Mouse (Mus musculus): ENCODE measurements around the gene Tlk1.

The Tlk1 gene

DNA sequence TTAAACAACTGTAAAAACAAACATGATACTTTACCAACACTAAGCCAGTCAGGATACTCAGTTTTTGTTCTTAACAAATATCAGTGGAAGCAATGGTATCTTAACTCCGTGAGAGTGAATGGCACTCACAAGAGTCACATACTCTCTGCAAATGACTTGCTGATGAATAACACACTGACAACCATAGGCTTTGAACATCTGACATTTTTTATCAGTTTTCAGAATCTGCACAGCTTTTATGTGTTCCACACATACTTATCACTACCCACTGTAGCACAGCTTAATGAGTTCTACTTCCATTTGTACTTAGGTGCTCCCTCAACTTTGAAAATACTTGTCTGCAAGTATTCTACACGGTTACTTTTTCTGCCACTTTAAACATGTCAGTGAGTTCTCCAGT is 35.3 kb downstream of the Tlk1 start:
- no peak for DNase-seq (ENCODE audit: low read depth, low spot score)

DNA sequence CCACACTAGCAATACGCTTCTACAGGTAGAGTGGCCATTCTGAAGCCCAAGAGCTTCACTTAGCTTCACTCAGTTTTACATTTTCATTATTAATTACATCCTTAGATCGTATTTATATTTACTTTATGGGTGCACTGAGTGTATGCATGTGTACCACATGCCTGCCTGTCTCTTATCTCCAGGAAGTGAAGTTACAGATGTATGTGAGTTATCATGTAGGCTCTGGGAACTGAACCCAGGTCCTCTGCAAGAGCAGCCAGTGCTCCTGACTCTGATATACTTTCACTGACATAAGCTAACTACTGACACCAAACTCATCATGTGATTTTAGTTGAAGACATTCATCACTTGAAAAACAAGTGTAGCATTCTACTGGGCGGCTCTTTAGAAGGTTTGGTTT is 36.2 kb downstream of the Tlk1 start:
- no peak for DNase-seq (ENCODE audit: low read depth, low spot score)

DNA sequence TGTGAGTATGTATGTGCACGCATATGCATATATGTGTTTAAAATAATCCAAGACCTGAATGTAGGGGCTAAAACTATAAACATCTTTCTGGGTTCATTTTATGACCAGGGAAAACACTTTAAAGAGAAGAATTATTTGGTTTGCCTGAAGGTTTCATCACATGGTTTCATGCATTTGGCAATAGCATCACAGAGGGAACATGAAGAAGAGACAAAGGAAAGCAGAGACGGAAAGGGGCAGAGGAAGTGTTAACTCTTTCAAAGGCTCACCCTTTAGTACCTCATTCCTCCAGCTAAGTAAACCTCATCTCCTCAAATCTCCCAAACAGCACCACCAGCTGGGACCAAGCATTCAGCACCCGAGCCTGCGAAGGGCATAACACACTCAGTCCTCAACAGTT is 41.1 kb downstream of the Tlk1 start:
- no peak for DNase-seq (ENCODE audit: low read depth, low spot score)

DNA sequence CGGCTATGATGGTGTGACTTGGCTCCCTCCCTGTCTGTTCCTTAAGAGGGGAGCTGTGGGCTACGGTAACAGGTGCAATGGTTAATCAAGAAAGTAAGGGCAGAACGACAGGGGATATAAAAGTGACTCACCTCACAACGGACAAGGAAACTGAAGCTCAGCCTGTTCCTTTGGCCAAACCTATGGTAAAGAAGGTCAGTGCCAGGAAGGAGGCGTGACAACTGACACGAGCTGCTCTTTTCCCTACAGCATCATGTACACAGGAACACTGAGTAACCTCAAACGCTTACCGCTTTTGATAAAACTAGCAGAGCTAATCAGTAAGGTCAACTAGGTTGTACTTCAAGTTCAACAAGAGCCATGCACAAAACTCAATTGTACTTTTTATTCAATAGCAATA is 42.0 kb downstream of the Tlk1 start:
- no peak for DNase-seq (ENCODE audit: low read depth, low spot score)

DNA sequence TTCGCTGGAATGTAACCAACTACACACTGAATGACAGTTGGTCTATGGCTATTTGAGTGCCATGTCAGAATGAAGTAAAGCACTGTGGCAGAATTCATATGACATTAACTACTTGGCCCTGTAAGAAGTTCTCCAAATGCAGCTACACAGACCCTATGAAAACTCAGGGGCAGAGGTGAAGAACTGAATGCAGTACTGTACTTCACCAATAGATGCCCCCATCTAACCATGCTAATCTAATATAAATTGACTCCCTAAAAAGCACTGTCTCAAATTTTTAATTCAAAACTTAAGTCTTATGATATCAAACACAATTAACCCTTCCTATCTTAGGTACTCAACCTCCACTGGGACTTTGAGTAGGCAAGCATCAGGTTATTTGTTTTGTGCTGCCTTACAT is 45.9 kb downstream of the Tlk1 start:
- DNase-seq (ENCODE audit: low read depth, low spot score), result no peak

DNA sequence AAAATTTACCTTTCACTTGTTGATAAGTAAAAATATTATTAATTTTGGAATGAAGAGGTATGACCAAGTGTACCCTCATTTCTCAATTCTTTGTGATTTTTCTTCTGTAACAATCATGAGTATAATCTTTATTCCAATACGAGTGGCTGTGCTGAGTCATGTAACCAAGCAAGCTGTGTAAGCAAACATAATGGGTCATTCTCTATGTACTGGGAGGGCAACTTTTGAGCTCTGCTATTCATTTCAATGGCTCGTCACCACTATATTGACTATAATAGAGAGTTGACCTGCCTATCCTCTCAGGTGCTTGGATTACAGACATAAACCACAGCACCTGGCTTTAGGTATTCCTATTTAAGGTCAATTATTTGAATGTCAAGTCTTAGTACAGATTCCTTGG is 48.8 kb downstream of the Tlk1 start:
- no peak for DNase-seq (ENCODE audit: low read depth, low spot score)

DNA sequence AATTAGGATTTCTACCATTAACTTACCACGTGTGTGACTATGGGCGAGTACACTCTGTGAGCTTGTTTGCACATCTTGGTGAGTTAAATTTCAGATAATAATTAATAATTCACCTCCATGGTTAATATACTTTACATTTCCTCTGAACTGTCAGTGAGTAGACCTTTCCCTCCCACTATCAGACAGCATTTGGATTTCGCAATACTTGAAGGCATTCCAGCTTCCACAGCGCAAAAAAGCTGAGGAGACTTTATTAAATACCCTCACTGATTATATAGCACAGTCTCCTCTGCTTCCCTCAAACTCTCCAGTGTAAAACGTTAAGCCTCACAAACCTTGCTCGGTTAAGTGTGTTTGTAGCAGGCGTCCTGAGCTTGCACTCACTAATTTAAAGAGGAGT is 60.8 kb downstream of the Tlk1 start:
- DNase-seq (ENCODE audit: low read depth, low spot score), result no peak

DNA sequence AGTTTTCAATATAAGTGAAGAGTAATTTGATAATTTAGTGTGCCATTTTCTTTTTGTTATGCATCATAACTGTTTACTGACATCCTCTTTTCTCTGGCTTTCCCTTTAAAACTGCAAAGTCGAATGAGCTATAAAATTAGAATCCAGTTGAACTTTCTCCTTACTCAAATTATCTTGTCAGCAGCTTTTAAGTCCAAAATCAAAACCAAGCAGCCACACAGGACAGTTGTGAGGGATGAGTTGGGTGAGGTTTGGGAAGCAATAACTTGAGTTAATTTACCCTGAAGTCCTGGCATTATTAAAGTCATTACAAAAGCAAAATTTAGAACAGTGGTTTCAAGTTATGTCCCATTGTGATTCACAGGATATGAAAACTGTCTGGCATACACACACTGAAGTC is 62.8 kb downstream of the Tlk1 start:
- no peak for DNase-seq (ENCODE audit: low read depth, low spot score)

DNA sequence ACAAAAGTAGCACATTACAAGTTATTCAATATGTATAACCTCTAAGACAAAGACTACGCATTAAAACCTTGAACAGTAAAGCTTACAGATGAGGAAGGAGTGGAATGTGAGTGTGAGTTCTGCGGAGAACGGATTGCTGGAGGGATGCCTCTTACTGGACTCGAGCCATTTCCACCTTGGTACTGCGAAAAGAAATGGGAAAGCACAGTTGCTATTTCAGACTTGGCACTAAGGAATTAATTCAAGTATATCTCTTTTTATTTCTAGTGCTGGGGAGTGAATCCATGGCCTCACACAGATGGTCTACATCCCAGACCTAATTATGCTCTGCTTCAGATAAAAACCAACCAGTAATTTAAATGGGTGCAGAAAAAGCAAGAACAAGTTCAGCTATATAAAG is 73.4 kb downstream of the Tlk1 start:
- no peak for DNase-seq (ENCODE audit: low read depth, low spot score)

DNA sequence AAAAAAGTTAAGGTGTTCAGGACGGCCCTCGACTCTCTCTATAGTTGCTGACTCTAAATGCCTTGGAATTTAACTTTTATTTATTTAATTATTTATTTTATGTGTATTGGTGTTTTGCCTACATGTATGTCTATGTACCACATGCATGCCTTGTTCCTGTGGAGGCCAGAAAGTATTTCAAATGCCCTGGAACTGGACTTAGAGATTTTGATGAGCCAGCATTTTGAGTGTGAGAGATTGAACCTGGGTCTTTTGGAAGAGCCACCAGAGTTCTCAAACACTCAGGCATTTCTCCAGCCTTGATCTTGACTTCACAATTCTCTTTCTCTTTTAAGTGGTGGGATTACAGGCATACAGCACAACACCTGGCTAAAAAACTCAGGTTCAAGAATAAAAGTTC is 73.9 kb downstream of the Tlk1 start:
- DNase-seq (ENCODE audit: low read depth, low spot score), result no peak

DNA sequence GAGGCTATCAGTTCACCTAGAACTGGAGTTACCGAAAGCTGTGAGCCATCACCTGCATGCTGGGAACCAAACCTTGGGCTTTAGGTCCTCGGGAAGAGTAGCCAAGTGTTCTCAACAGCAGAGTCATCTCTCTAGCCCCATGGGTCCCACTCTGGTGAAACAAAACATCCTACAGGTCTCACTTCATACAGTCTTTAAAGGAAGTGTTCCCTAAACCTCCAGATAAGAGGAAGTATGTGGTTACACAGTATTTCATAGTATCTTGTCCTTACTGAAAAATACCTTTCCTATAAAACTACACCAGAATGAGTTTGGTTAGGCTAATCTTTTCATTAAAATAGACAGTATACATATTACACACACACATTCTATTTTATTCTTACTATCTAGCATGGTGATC is 82.9 kb downstream of the Tlk1 start:
- DNase-seq (ENCODE audit: low read depth, low spot score), result no peak

DNA sequence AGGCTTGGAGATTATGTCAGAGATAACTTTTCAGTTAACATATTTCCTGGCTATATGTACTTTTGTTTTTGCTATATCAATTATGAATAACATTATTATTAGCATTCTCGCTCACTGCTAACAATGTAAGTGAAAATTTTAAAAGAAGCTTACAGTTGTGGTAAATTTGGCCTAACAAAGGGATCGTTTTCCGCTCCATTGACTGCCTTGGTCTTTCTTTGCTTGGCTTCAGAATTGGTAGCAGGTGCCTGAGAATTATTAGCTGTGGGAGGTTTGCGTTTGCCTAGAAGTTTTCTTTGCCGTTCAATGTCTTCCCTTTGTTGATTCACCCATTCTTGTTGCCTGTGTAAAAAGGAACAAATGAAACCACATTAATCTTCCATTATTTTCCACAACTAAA is 83.6 kb downstream of the Tlk1 start:
- DNase-seq (ENCODE audit: low read depth, low spot score), result no peak

DNA sequence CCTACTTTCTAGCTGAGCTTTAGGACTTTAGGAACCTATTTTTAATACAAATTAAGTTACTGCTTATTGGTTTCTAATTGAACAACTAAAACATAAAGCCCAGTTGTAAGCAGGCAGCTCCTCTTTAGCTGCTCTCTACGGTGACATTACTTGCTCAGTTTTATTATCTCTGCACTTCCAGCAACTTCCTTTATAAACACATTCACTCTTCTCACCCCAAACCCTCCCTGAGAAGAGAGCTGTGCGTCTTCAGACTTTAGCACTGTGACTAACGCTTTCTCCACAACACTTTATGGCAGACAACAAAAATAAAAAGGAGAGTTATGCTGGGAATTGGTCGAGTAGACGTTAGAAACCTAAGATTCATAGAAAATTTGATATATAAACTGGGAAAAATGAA is 89.5 kb downstream of the Tlk1 start:
- no peak for DNase-seq (ENCODE audit: low read depth, low spot score)

DNA sequence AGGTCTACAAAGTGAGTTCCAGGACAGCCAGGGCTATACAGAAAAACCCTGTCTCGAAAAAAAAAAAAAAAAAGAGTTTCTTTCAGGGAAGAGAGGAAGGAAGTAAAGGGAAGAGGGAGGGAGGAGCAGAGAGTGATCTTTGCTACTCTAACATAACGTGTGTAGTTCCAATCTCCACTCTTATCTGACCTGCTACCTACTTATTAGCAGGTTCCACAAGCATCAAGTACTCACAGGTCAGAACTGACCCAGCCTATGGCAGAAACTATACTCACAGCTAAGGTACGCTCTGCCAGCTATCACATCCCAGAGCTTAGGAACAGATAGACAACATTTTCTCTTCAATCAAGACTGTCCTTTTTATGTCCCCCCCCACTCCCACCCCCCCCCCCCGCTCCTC is 90.0 kb downstream of the Tlk1 start:
- no peak for DNase-seq (ENCODE audit: low read depth, low spot score)

DNA sequence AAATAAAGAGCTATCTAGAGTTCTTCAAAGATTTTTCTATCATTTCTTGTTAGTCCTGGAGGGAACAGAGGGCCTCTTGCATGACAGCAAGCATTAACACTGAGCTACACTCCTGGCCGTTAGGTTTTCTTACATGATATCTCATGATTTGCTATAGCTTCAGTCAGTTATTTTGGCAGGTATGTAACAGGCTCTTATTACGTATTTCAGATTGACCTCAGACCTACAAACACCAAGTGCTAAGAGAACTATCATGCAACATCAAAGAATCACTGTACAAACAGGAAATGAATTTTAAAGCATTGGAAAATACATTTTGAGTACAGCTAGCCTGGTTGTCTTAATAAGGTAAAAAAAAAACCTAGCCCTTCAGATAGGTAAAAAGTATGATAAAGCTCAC is 98.4 kb downstream of the Tlk1 start:
- no peak for DNase-seq (ENCODE audit: low read depth, low spot score)

DNA sequence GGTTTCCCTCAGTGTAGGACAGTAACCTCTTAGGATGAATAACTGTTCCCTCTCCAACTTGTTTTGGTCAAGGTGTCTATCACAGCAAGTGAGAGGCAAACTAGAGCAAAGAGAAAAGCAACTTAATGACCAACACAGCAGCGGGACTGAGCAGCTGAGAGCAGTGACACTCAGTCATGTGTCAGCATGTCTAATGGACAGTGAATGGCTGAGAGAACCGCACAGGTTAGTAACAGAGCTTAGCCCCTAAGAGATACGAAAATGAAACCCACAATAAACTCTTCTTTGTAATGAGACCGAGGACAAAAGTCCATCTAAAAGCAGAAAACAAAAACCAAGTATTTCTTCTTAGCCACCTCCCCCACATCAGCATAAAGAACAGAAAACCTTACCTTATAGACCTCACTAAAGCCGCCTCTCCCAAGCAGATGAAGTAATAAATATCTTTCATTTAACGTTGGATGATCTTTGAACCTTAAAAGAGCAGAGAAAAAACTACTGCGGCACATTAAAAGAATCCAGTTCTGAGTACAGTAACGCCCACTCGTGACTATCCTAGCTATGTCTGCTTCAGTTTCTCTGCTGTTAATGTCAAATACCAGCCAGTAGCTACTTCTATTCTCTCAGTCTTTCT is 101.8 kb downstream of the Tlk1 start:
- no peak for DNase-seq (ENCODE audit: low read depth, low spot score)

DNA sequence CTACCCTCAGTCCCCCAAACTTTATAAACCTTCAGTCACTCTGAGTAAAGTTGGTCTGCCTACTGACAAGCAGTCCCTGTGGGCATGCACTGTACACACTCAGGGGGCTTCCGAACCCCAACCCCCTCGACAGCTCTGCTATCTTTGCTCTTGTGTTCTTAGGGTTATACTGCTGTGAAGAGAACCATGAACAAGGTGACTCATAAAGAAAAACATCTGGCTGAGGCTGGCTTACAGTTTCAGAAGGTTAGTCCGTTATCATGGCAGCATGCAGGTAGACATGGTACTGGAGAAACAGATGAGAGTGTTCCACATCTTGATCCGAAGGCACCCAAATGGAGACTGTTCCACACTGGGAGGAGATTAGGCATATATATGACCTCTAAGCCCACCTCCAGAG is 114.7 kb downstream of the Tlk1 start:
- DNase-seq (ENCODE audit: low read depth, low spot score), result no peak

DNA sequence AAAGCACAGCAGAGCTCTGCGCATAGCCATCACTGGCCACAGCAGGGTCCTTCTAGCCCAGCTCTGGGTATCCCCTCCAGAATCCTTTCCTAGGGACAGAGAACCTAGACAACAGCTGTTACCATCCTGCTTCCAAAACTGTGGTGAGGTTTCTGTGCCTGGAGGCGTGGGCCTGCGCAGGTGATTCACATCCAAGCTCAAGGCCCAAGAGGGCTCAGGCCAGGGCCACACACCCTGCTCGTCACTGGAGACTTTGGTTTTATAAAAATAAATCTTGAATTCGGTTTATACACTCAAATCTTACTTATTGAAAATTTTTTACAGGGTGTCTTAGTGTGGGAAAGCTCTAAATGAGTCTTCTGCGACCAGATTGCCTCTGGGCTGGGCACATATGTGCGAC is 115.3 kb downstream of the Tlk1 start:
- no peak for DNase-seq (ENCODE audit: low read depth, low spot score)

DNA sequence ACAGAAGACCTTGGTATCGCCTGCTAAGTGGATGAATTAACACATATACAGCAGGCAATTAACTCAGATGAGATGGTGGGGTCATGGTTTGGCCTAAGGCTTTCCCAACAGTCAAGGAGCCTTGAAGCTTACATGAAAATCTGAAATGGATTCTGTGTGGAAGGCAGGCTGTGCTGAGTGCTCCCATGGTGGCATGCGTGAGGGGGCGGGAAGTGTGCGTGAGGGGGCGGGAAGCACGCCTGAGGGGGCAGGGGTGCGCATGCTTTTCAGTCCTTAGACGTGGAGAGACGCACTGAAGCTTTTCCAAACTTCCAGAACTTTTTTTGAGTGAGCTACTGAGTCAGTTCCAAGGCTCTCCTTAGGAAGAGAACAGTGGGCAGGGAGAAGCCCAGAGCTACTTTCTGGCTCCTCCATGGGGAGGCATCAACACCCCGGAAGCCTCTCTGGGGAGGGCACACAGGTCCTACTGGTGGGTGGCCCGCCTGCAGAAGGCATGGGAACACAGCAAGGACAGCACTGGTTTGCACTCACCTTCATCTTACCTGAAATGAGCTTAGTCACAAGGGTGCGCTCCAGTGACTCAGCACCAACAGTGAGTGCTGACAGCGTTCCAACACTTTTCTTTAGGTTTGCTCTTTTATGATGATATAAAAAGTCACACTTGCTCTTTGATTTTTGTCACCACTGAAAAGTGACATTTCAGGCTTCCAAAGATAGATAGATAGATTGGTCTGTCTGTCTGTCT is 116.4 kb downstream of the Tlk1 start:
- DNase-seq (ENCODE audit: low read depth, low spot score), result no peak

DNA sequence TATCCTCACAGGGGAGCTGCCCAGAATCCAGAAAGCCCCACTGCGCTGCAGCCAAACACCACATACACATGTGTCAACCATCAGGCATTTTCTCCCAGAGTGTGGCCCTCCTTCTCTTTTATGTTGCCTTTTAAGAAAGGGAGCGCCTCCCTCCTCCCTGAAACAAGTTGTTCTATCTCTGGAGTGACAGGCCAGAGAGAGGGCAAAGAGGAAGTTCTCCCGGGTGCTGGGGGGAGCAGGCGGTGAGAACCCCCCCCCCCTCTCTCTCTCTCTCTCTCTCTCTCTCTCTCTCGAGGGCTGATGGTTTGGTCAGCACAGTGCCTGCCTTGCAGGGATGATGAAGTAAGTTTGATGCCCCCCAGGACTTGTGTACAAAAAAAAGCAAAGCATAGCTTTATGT is 123.1 kb downstream of the Tlk1 start:
- DNase-seq (ENCODE audit: low read depth, low spot score), result no peak

DNA sequence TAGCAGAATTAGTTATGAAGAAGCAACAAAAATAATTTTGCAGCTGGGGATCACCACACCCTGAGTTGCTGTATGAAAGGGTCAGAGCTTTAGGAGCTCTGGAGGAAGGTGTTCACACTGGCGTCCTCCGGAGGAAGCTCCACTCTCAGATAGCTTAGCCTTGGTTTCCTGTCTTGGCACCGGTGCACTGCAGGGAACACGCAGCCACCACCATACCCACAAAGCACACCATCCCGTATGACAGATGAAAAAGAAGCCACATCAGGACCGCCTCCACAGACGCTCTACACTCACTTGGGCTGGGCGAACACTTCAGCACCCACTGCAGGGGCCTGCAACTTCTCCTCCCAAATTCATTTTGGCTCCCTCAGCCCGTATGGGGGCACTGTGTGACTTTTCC is 124.0 kb downstream of the Tlk1 start:
- DNase-seq (ENCODE audit: low read depth, low spot score), result no peak

DNA sequence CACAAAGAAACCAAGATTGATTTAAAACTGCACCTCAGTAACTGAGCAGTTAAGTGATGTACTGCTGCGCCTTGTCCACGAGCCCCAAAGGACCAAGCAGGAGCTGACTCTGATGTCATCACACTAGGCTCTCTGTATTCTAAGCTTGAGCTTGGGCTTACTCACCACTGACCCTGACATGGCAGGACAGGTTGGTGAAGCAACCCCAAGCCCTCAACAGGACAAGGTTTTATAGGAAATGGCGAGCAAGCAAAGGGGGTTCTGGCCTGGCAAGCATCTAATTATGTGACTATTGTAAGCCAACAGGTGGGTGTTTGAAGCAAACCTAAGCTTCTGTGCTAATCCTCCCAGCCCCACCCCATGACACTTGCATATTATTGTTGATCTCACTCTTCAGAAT is 124.7 kb downstream of the Tlk1 start:
- no peak for DNase-seq (ENCODE audit: low read depth, low spot score)

DNA sequence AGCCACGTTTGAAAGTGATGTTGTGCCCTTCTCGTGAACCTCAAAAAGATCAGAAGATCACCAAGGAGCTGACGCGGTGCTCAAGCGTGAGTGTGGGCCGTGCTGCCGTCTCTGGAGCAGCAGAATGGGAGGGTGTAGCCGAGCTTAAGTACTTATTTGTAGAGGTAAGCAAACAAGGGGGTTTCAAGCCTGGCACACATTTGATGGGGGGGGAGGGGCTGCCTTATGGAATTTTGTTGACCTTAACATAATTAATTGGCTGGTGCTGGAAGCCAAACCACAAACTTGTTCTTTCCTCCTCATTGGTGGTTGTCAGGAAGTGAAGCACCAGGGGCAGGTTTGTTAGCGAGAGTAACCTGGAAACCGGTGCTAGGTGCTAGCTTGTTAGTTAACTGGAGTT is 129.8 kb downstream of the Tlk1 start:
- no peak for DNase-seq (ENCODE audit: low read depth, low spot score)

DNA sequence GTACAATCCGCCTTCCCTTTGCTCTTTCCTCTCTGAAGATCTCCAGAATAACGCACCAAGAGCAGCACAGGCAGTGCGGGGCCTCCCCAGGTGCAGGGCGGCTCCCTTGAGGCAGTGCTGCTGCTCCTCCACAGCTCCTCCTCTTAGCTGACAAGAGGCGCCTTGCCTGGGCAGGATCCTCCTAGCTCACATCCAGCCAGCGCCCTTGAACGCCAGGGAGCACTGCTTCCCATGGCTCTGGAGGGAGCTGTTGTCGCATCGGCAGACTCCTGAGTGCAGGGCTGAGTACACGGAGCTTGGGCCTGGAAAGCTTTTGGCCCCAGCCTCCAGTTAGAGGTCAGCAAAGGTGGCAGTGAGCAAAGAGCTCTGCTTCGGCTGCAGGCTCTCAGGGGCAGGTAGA is 135.3 kb downstream of the Tlk1 start:
- no peak for DNase-seq (ENCODE audit: low read depth, low spot score)
